Mouse (Mus musculus) NIH3T3 (cell line): ENCODE results near the gene Slc4a8.
"Not testable (repeated sequence)": the region's sequence is repeated elsewhere in the genome, so short reads cannot be mapped to it uniquely, and the experiment has no call there.

ENCODE experiments used
- DNase-seq: peaks from one replicate; pipeline ENCODE4 v3.0.0-alpha.2; 2012; ENCODE audit warnings: low read depth

Gene Slc4a8

DNA sequence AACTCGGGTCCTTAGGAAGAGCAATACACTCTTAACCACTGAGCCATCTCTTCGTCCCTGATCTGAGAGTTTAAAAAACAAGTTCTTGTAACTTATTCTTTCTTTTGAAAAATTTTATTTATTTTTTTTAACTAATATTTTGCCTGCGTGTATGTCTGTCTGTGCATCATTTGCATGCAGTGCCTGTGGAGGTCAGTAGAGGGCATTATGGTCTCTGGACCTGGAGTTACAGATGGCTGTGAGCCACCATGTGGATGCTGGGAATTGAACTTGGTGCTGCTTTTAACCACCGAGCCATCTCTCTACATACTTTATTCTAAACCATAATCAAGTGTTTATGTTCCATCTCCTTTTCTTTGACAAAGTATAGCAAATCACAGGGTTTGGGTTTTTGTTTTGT is 11.1 kb downstream of the Slc4a8 start:
- no peak for DNase-seq

DNA sequence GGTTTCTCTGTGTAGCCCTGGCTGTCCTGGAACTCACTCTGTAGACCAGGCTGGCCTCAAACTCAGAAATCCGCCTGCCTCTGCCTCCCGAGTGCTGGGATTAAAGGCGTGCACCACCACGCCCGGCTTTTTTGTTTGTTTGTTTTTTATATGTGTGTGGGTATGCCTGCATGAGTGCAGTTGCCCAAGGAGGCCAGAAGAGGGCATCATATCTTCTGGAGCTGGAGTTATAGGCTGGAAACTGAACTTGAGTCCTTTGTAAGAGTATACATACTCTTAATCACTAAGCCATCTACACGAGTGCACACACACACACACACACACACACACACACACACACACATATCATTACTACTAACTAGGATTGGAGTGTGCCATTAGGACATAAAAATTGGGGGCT is 12.3 kb downstream of the Slc4a8 start:
- DNase-seq, result not testable (repeated sequence)

- peak; percentile 44 for DNase-seq
Observed at GRCm38 (mm10) chr15:100775189-100776166, 13.9 kb downstream of the Slc4a8 start.

DNA sequence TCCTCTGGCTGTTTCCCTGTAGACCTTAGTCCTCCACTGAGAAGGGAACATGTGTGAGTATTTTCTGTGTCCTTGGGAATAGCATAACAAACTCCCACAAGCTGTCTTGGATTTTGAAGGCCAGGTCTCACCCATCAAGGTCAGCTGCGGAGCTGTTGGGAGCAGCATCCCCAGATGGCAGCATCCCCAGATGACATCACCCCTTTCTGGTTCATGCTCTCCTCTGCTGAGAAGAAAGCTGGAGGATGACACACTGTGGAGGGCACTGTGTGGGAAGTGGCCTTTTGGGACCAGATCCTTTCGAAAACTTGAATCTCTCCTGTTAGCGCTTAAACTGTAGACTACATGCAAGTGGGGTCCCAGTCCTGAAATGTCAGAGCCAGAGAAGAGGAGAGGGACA is 14.9 kb downstream of the Slc4a8 start:
- no peak for DNase-seq

DNA sequence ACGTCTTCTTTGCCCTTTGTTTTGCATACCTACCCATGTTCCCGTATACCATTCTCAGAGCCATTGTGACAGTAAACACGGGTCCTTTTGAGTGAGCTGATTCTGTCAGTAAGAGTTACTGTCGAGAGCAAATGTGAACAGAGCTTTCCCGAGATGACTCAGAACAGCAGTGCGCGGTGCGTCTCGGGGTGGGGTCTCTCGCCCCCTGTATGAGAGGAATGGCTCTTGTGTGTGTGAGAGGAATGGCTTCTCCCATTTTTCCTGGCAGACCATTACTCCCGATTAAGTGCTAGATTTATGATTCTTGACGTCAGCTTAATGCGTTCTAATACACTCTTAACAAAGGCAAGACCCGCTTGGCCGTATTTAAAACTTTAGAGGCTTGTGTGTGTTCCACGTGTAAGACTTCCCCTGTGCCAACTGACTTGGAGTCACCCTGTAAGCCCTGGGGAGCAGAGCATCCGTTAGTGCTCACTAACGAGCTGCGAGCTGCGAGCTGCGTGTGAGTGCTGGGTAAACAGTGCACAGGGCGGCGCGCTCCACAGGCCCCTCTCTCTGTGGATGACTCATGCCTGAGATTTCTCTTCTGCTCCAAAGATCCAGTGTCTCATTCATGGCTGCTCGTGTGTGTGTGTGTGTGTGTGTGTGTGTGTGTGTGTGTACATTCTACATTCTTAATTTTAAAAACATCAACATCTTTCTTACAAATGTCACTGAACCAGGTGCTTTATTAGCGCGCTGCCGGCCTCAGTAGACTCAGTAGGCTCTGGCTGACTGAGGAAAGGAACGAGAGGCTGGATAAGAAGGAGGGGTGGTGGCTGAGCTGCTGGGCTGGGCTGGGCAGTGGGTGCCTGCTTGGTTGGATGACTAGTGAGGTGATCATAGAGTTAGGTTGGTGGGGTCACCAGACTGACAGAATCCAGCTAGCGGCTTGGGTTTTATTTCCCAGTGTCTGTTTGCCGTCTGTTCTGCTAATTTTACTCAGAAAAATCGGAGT is 15.8 kb downstream of the Slc4a8 start:
- DNase-seq, result peak; percentile 86

- DNase-seq, result no peak
Observed at GRCm38 (mm10) chr15:100779896-100780295, 18.3 kb downstream of the Slc4a8 start.

- no peak for DNase-seq
Observed at GRCm38 (mm10) chr15:100783244-100783987, 21.9 kb downstream of the Slc4a8 start.

DNA sequence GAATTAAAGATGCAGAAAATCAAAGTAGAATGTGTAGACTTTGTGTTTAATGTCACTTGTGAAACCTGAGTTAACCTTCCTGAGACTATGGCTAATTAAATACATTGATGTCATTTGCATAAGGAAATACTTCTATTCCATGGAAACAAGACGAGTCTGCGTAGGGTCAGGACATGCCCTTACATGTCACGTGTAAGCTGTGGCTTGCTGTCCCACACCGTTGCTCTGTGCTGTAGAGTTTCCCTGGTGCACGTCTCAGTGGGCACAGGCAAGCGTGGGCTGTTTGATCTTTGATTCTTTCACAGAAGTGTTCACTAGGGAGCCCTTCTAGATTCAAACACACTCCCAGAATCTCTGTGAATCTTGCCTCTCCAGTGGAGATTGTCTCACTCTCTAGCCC is 28.7 kb downstream of the Slc4a8 start:
- no peak for DNase-seq

DNA sequence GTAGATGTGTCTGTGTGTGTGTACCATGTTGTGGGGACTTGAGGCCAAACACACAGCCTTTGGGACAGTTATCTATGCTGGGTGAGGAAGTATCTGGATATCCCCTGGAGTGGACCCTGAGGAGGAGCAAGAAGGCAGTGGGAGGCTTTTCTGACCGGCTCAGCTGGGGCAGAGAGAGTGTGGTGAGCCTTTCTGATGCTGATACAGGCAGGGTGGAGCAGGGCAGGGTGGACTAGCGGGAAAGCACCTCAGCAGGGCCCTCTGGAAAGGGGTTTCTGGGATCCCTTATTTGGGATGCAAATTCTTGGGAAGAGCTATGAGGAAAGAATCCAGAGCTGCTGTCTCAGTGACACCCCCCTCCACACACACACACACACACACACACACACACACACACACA is 30.8 kb downstream of the Slc4a8 start:
- no peak for DNase-seq

- DNase-seq, result no peak
Observed at GRCm38 (mm10) chr15:100800914-100801313, 39.4 kb downstream of the Slc4a8 start.

- DNase-seq, result no peak
Observed at GRCm38 (mm10) chr15:100808062-100808461, 46.5 kb downstream of the Slc4a8 start.

- no peak for DNase-seq
Observed at GRCm38 (mm10) chr15:100808484-100808883, 46.9 kb downstream of the Slc4a8 start.

DNA sequence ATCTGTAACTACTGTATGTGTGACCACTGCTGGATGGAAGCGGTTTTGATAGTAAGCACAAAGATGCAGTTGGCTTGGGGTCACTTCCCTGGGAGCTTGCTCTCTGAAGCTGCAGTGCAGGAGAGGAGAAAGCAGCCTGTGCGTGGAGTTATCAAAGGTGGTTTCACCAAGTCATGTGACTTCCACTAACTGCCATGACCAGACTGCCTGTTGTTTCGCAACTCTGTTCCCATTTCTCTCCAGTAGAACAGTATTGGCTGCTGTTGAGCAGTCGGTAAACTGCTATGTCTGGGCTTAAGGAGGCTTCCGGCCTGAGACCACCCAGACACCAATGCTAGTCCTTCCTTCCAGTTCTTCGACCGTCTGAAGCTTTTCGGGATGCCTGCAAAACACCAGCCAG is 48.7 kb downstream of the Slc4a8 start:
- DNase-seq, result peak; percentile 11

DNA sequence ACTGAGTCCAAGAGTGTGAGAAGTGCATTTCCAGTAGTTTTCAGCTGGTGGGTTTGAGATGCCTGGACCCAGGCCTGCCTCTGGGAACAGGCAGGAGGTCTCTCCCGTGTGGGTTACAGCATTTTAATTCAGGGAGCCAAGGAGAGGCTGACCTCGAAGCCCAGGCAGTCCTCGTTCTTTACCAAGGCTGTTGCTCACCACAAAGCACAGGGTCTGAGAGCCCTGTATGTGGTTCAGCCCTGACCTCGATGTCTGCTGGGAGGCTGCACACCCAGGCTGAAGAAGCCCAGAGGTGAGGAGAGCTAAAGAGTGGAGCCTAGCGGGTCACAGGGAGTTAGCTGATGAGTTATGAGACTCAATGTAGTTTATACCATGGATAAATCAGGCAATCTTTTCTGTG is 52.0 kb downstream of the Slc4a8 start:
- DNase-seq, result no peak

DNA sequence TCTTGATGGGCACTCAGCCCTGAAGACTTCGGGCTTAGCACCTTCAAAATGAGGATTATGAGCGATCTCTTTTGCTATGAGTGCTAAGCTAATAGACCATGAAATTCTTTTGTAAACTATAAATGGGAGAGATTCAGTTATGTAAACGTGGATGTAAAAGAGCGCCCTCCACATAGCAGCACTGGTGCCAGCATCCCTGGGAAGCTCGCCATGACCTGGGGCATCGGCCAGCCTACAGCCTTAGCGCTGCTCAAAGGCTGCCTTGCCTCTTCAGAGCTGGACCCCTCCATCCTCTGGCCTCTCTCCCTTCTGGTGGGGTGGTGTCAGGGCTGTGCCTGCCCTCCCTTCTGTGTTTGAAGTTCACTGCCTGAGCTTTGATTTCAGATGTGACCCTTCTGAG is 52.5 kb downstream of the Slc4a8 start:
- peak; percentile 28 for DNase-seq

GRCm38 (mm10) chr15:100815310-100815709 is 53.8 kb downstream of the Slc4a8 start:
- no peak for DNase-seq

GRCm38 (mm10) chr15:100818860-100819259 is 57.3 kb downstream of the Slc4a8 start:
- DNase-seq, result no peak

GRCm38 (mm10) chr15:100821824-100822223 is 60.3 kb downstream of the Slc4a8 start:
- no peak for DNase-seq

DNA sequence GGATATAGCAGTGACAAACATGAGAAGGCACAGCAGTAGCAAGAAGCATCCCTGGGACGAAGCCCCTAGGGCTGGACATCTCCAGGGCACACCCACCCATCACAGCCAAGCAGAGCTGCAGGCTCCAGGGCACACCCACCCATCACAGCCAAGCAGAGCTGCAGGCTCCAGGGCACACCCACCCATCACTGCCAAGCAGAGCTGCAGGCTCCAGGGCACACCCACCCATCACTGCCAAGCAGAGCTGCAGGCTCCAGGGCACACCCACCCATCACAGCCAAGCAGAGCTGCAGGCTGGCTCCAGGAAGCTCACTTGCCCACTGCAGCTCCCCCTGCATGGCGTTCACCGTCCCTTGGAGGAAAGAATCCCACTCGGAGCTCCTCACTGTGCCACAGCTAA is 60.8 kb downstream of the Slc4a8 start:
- not testable (repeated sequence) for DNase-seq

DNA sequence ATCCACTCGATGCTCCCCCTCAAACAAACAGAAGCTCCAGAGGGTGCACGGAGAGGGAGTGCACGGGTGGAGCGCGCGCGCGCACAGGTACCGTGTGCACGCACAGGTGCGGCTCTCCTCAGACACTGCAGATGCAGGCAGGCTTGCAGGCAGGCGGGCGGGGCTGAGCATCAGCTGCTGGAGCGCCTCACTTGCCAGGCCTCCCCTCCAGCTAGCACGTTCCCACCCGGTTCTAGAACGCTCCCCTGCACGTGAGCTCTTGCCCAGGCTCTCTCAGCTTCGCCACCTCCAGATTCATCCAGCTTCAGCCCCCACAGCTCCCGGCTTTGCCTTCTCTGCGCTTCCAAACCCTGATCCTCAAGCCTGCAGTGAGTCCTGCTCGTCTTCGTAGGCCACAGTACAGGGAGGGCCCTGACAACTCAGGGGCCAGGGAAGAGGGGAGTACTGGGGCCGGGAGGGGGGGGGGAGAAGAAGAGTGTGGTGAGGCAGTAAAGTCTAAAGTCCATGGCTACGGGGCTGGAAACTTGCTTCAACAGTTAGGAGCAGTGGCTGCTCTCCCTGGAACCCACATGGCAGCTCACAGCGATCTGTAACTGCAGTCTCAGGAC is 63.8 kb downstream of the Slc4a8 start:
- no peak for DNase-seq

GRCm38 (mm10) chr15:100826076-100826475 is 64.5 kb downstream of the Slc4a8 start:
- no peak for DNase-seq
